Mouse (Mus musculus) neural tube, embryonic 11.5 days (tissue): ENCODE results near the gene Hoxa6. TPM values are rescaled to one million over a fixed set of nuclear protein-coding genes. Genes with fewer than 3 reads are reported as not detected.

Experiments used
- ATAC-seq: fragments of 200-750 bp; cut with Nextera tagmentation; 2 replicates; pipeline ENCODE4 v1.8.0; 2017; ENCODE audit warnings: moderate number of reproducible peaks, mild to moderate bottlenecking, moderate TSS enrichment, moderate library complexity; ENCODE audit not compliant: insufficient read depth, low FRiP score, low TSS enrichment
- DNase-seq: peaks from one replicate; pipeline ENCODE4 v3.0.0-alpha.2; 2015; ENCODE audit warnings: low spot score
- H3K27ac ChIP-seq: fragments of 300-500 bp; sonication (generic); 2 replicates; pipeline ENCODE4 v1.5.1; 2014; ENCODE audit warnings: low read depth, mild to moderate bottlenecking, low read length
- H3K27me3 ChIP-seq: fragments of 300-500 bp; sonication (generic); 2 replicates; pipeline ENCODE4 v1.6.1; 2014; ENCODE audit warnings: mild to moderate bottlenecking, low read length, mixed read lengths; ENCODE audit not compliant: control insufficient read depth, insufficient read depth
- H3K36me3 ChIP-seq: fragments of 300-500 bp; sonication (generic); 2 replicates; pipeline ENCODE4 v1.6.1; 2014; ENCODE audit warnings: mild to moderate bottlenecking, low read length, moderate library complexity, mixed read lengths; ENCODE audit not compliant: control insufficient read depth, insufficient read depth
- H3K4me1 ChIP-seq: fragments of 300-500 bp; sonication (generic); 2 replicates; pipeline ENCODE4 v1.6.1; 2014; ENCODE audit warnings: low read length, mixed read lengths; ENCODE audit not compliant: control insufficient read depth, insufficient read depth
- H3K4me2 ChIP-seq: fragments of 300-500 bp; sonication (generic); 2 replicates; pipeline ENCODE4 v1.6.1; 2014; ENCODE audit warnings: low read depth, mild to moderate bottlenecking, moderate library complexity
- H3K4me3 ChIP-seq: fragments of 300-500 bp; sonication (generic); 2 replicates; pipeline ENCODE4 v1.5.1; 2014; ENCODE audit warnings: low read depth, low read length
- H3K9ac ChIP-seq: fragments of 300-500 bp; sonication (generic); 2 replicates; pipeline ENCODE4 v1.6.1; 2014; ENCODE audit warnings: mild to moderate bottlenecking, low read length
- H3K9me3 ChIP-seq: fragments of 300-500 bp; sonication (generic); 2 replicates; pipeline ENCODE4 v1.6.1; 2016; ENCODE audit warnings: low read length; ENCODE audit not compliant: control insufficient read depth
- WGBS: fragments of 180-500 bp; shearing (Covaris S2); extraction: QIAGEN DNeasy Blood & Tissue Kit; methylation state at CpG from one replicate; pipeline ENCODE4 v1.1.7; 2014; 5-methylcytosine and 5-hydroxymethylcytosine counted together
- polyA plus RNA-seq: library from polyadenylated mRNA; unstranded; fragments of >200 nt; fragmentation: Nextera tagmentation; extraction: Ambion mirVana; gene quantifications from 2 replicates; pipeline ENCODE4 v1.2.1, GENCODE M21; 2014

Gene Hoxa6
- polyA plus RNA-seq, 1 experiment from 2014 or later, result 16.0 TPM

GRCm38 (mm10) chr6:52165441-52166370 is 42.8 kb downstream of the Hoxa6 start:
- Histone ChIP-seq H3K4me2 (peak overlapping the region; percentile 78), H3K27ac (peak overlapping the region; percentile 100), H3K27me3 (no peaks in the 10 kb centered on the region), H3K9me3 (no peaks in the 10 kb centered on the region), H3K4me3 (peak overlapping the region; percentile 91), H3K36me3 (peaks cover 5% of the 10 kb centered on the region; the same call in 1 of the 2 replicates), H3K4me1 (peaks cover 44% of the 10 kb centered on the region), H3K9ac (peak overlapping the region; percentile 99)
- ATAC-seq (no peak), DNase-seq (peak; percentile 74)
- under 1% methylated on average over 28 of the region's 28 CpGs for WGBS

- Histone ChIP-seq H3K9ac (peak within 1 kb of the TSS; percentile 99), H3K27me3 (no peaks in the 10 kb centered on the region)
Observed at GRCm38 (mm10) chr6:52164626-52165440, 43.7 kb downstream of the Hoxa6 start, which contains the start of gene Hoxa2. Hoxa2 (minus strand) TSS chr6:52164831.

GRCm38 (mm10) chr6:52164051-52164625 is 44.4 kb downstream of the Hoxa6 start:
- Histone ChIP-seq H3K4me1 (peaks cover 44% of the 10 kb centered on the region), H3K27ac (peak overlapping the region; percentile 100), H3K4me2 (peak overlapping the region; percentile 78), H3K9ac (peak overlapping the region; percentile 99), H3K36me3 (no peaks in the 10 kb centered on the region; the same call in 1 of the 2 replicates), H3K27me3 (no peaks in the 10 kb centered on the region), H3K4me3 (peak overlapping the region; percentile 91), H3K9me3 (no peaks in the 10 kb centered on the region)
- ATAC-seq, result peak; percentile 35
- peak; percentile 82 for DNase-seq
- under 1% methylated on average over 39 of the region's 39 CpGs for WGBS

More at GRCm38 (mm10) chr6:52164626-52165440, 43.7 kb downstream of the Hoxa6 start, which contains the start of gene Hoxa2:
- peak; percentile 91 for DNase-seq
- Histone ChIP-seq H3K9me3 (no peaks in the 10 kb centered on the region), H3K4me2 (peak within 1 kb of the TSS; percentile 78), H3K4me1 (peaks cover 43% of the 10 kb centered on the region), H3K27ac (peak within 1 kb of the TSS; percentile 100), H3K4me3 (peak within 1 kb of the TSS; percentile 91), H3K36me3 (peaks cover 2% of the 10 kb centered on the region; the same call in 1 of the 2 replicates)
- ATAC-seq, result peak; percentile 71
- under 1% methylated on average over 25 of the region's 25 CpGs for WGBS

GRCm38 (mm10) chr6:52163366-52164031 is 45.0 kb downstream of the Hoxa6 start:
- Histone ChIP-seq H3K9ac (peak overlapping the region; percentile 99), H3K4me2 (peak overlapping the region; percentile 78), H3K27ac (peak overlapping the region; percentile 100), H3K36me3 (no peaks in the 10 kb centered on the region; the same call in 1 of the 2 replicates), H3K9me3 (no peaks in the 10 kb centered on the region), H3K4me1 (peaks cover 39% of the 10 kb centered on the region), H3K4me3 (peak overlapping the region; percentile 91), H3K27me3 (no peaks in the 10 kb centered on the region)
- no peak for ATAC-seq
- WGBS, result 1% methylated on average over 17 of the region's 17 CpGs
- DNase-seq, result peak; percentile 80

- H3K9ac ChIP-seq, result peak overlapping the region; percentile 99
- peak overlapping the region; percentile 91 for H3K4me3 ChIP-seq
- no peak for ATAC-seq
- no peaks in the 10 kb centered on the region for H3K9me3 ChIP-seq
- H3K27me3 ChIP-seq, result no peaks in the 10 kb centered on the region
- DNase-seq, result no peak
- 2% methylated on average over 14 of the region's 14 CpGs for WGBS
- peaks cover 34% of the 10 kb centered on the region for H3K4me1 ChIP-seq
- H3K36me3 ChIP-seq, result no peaks in the 10 kb centered on the region; the same call in 1 of the 2 replicates
- peak overlapping the region; percentile 100 for H3K27ac ChIP-seq
- peak overlapping the region; percentile 78 for H3K4me2 ChIP-seq
Observed at GRCm38 (mm10) chr6:52162611-52163365, 45.7 kb downstream of the Hoxa6 start.

- peak overlapping the region; percentile 78 for H3K4me2 ChIP-seq
- H3K9ac ChIP-seq, result peak overlapping the region; percentile 52
- peak overlapping the region; percentile 91 for H3K4me3 ChIP-seq
- H3K27ac ChIP-seq, result peak overlapping the region; percentile 79
- WGBS, result 0% methylated on average over 1 of the region's 1 CpGs
- peaks cover 34% of the 10 kb centered on the region for H3K4me1 ChIP-seq
- DNase-seq (no peak), ATAC-seq (no peak)
- no peaks in the 10 kb centered on the region for H3K9me3 ChIP-seq
- H3K36me3 ChIP-seq, result no peaks in the 10 kb centered on the region; the same call in 1 of the 2 replicates
- no peaks in the 10 kb centered on the region for H3K27me3 ChIP-seq
Observed at GRCm38 (mm10) chr6:52162093-52162380, 46.5 kb downstream of the Hoxa6 start.

GRCm38 (mm10) chr6:52161336-52162092 is 47.0 kb downstream of the Hoxa6 start:
- Histone ChIP-seq H3K27ac (peak overlapping the region; percentile 99), H3K9ac (peak overlapping the region; percentile 96), H3K4me3 (peak overlapping the region; percentile 91), H3K36me3 (no peaks in the 10 kb centered on the region; the same call in 1 of the 2 replicates), H3K27me3 (no peaks in the 10 kb centered on the region), H3K9me3 (no peaks in the 10 kb centered on the region), H3K4me2 (peak overlapping the region; percentile 78), H3K4me1 (peaks cover 31% of the 10 kb centered on the region)
- DNase-seq, result peak; percentile 31
- under 1% methylated on average over 8 of the region's 8 CpGs for WGBS
- no peak for ATAC-seq
